Mouse (Mus musculus): ENCODE measurements around the gene Padi3.

Padi3 gene

GRCm38 (mm10) chr4:140810458-140811260 is at the start of gene Padi3:
Gene Padi3, minus strand, starts transcription at chr4:140810648.
- no peak for DNase-seq (ENCODE audit: low spot score)

DNA sequence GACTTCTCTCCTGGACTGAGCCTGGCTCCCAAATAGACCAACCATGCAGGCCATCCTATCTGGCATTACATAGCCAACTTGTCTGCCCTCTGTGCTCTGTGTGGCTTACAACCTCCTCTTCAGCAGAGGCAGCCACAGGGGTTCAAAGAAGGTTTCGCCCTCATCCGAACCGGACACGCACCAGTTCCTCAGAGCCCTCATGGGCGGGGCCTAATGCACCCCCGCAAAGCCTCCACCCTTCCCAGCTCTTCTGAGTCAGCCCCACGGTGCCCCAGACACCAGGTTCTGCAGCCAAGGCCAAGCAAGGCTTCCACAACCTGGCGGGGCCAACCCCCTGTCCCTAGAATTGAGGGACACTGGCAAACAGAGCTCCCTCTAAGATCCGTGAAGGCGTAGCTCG is 48.8 kb upstream of the Padi3 start:
- no peak for DNase-seq (ENCODE audit: low spot score)

DNA sequence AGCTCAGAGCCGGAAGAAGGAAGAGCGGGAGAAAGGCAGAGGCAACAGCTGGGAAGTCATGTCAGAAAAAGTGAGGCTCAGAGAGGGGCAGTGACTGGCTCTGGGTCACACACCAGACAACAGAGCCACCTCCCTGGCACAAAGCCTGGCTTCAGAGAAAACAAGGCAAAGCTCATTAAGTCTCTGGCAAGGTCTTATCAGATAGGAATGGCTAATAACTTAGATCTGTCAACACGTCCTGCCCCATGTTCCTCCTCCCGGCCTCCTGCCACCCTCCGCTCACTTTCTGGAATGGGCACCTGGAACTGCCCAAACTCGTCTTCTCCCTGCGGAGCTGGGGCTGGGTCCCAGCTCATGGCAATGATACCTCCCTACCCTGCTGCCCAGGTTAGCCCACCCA is 47.4 kb upstream of the Padi3 start:
- no peak for DNase-seq (ENCODE audit: low spot score)

DNA sequence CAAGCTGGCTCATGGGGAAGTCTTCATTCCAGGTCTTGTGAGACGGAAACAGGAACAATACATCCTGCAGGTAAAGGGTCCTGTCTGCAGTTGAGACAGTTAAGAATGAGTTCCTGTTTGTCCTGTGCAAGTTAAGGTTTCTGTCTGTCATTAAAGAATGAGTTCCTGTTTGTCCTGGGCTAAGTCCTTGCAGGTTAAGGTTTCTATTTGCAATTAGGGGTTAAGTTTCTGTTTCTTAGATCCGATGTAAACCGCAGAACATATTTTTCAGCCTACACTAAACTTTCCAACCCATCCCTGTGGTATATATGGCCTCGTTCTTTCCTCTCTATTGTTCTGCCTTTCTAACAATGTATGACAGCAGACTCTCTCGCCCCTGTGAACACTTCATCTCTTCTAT is 46.6 kb upstream of the Padi3 start:
- no peak for DNase-seq (ENCODE audit: low spot score)

DNA sequence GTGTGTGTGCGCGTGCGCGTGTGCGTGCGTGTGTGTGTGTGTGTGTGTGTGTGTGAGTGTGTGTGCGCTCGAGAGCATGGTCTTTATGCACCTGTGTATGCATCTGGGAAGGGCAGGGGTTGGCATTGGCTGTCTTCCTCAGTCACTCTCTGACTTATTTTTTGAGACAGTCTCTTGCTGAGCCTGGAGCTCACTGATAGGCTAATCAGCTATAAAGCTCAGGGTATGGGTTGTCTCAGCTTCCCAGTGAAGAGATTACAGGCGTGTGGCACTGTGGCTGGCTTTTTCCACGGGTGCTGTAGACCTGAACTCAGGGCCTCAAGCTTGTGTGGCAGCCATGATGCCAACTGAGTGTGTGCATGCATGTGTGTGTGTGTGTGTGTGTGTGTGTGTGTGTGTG is 44.7 kb upstream of the Padi3 start:
- no peak for DNase-seq (ENCODE audit: low spot score)

DNA sequence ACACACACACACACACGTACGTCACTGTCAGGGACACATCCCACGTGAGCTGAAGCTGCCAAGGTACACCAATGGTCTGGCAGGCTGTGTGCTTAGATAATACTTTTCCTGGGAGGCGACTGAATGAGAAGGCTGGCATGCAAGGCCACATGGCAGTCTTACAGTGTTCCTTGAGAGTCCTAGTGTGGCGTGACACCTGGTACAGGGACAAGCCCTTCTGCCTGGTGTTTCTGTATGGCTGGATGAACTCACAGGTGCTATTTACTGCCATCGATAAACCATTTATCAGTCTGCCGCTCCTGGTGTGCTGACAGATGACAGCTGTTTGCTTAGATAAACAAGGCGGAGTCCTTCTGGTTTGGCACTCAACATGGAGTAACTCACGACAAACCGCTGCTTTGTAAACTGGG is 44.0 kb upstream of the Padi3 start:
- peak; percentile 43 for DNase-seq (ENCODE audit: low spot score)

DNA sequence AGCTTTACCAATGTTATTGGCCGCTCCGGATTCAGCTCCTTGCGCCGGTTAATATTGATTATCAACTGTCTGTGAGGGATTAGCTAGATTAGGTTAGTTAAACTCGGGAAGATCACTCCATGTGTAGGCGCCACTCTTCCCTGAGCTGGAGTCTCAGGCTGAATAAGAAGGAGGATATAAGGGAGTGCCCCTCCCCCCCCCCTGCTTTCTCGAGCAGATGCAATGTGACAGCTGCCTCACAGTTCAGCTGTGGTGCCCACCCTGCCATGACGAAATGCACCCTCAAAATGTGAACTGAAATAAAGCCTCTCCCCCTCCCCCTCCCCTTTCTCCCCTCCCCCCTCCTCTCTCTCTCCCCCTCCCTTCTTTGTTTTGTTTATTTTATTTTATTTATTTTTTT is 43.2 kb upstream of the Padi3 start:
- no peak for DNase-seq (ENCODE audit: low spot score)

GRCm38 (mm10) chr4:140849310-140849709 is 38.9 kb upstream of the Padi3 start:
- no peak for DNase-seq (ENCODE audit: low spot score)

GRCm38 (mm10) chr4:140845666-140846065 is 35.2 kb upstream of the Padi3 start, which contains the start of gene Padi1:
Gene Padi1, minus strand, starts transcription at chr4:140845778.
- DNase-seq (ENCODE audit: low spot score): no peak

DNA sequence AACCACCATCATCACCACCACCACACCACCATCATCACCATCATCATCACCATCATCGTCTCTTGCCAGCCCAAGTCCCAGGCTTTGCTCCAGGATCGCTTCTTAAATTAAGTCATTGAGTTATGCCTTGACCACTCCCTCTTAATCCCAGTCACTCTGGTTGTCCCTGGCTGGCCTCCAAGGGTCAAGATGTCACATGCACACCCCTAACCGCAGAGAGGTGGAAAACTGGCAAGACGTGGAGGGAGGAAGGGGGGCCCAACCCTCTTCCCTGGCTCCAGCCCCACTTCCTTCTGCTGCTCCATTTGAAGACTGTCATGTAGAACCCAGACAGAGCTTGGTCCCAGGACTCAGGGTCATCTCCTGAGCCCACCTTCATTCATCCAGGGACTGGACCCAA is 34.5 kb upstream of the Padi3 start:
- no peak for DNase-seq (ENCODE audit: low spot score)

- no peak for DNase-seq (ENCODE audit: low spot score)
Measured at GRCm38 (mm10) chr4:140843670-140844280, 33.3 kb upstream of the Padi3 start.

DNA sequence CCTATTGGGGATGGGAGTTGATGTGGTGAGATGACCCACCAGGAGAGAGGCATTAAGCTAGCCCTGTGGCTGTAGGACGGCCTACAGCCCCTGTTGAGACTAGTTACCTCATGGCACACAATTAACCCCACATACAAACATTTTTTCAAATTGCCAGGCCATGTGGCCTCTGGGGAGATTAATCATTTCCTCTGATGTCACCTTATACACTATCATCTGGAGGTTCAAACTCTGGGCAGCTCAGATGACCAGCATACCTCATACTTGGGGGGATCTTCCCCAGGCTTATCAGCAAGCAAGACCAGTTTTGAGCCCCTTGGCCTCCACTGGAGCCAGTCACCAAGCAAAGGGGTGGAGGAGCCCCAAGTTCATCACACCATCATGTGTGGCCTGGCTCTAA is 32.5 kb upstream of the Padi3 start:
- DNase-seq (ENCODE audit: low spot score): no peak

DNA sequence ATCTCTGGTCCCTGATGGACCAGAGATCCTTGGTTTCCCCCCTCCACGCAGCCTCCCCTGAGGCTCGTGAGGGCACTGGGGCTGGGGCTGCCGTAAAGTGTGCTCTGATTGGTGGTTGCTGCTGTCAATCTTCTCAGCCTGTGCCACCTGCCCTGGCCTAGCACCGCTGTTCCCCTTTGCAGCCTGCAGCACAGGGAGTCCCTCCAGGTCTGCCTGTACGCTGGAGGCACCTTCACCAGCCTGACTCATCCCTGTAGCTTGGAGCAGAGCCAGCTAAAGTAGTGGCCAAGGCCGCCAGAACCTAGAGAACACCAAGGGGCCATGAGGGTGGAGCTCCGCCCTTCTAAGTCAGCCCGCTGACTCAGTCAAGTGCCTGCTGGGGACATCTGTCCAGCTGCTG is 27.4 kb upstream of the Padi3 start:
- no peak for DNase-seq (ENCODE audit: low spot score)

- no peak for DNase-seq (ENCODE audit: low spot score)
Measured at GRCm38 (mm10) chr4:140836208-140836866, 25.9 kb upstream of the Padi3 start.

DNA sequence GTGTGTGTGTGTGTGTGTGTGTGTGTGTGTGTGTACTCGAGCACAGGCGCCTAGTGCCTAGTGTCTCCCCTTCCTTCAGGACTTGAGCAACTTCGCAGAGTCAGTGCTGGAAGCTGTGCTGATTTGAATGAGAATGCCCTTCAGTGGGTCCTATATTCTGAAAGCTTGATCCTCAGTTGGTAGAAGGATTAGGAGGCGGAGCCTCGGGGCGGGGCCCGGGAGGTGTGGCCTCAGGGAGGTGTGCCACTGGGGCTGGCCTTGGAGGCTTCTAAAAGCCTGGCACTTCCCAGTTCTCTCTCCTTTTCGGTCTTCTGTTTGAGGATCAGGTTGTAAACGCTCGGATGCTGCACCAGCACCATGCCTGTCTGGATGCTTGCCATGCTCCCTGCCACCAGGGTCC is 25.2 kb upstream of the Padi3 start:
- no peak for DNase-seq (ENCODE audit: low spot score)

DNA sequence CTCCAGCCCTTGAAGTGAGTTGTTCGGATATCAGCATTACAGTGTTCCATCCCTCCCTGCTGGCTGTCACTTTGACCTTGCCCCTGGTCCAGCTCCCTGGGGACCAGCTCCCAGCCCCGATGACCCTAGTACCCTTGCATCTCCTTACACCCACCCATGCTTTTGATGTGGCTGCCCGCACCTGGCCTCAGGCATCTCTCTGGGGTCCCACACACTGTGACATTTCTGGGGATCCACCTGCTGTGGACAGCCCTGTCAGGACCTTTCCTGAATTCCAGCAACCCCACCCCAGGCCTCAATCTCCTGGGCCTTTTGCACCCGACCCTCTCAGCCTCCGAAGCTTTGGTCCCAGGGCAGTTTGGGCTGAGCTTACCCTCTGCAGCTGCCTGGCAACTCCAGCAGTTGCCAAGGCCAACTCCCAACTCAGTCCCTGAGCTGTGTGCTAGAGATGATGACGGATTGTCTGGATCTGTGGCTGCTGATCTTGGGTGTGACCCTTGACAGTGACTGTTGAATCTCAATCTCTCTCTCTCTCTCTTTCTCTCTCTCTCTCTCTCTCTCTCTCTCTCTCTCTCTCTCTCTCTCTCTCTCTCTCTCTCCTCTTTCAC is 24.0 kb upstream of the Padi3 start:
- no peak for DNase-seq (ENCODE audit: low spot score)

- DNase-seq (ENCODE audit: low spot score): no peak
Measured at GRCm38 (mm10) chr4:140832821-140833220, 22.4 kb upstream of the Padi3 start.

DNA sequence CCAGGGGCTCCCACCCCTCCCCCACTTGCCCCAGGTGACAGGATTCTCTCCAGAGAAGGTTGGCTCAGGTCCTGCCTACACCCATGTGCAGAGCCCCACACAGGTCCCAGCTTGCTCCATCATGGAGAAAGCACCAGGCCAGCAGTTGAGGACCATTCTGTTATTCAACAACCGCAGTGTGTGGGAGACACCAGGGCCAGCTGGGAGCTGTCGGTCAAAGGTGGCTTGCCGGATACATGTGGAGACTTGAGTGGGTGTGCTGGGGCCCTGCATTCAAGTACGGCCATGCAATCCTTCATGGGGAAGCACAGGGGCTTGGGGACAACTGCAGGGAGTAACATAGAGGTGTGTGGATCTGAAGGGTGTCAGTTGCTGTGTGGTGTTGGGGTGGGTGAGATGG is 21.4 kb upstream of the Padi3 start:
- no peak for DNase-seq (ENCODE audit: low spot score)

DNA sequence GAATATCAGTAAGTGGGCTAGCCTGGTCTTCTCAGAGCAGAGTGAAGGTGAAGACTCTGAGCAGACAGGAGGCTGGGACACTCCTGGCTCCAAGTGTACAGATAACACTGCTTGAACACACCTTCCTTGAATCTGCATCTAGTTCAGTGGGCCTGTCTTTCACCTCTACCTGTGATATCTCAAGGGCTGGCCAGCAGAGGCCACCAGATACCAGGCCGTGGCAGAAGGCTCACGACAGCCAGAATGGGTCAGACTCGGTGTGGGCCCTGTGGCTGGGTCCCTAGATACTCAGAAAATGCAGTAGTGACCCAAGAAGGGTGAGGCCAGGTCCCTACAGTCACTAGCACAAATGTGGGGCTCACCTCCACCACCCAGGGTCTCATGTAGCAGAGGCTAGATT is 16.8 kb upstream of the Padi3 start:
- no peak for DNase-seq (ENCODE audit: low spot score)

DNA sequence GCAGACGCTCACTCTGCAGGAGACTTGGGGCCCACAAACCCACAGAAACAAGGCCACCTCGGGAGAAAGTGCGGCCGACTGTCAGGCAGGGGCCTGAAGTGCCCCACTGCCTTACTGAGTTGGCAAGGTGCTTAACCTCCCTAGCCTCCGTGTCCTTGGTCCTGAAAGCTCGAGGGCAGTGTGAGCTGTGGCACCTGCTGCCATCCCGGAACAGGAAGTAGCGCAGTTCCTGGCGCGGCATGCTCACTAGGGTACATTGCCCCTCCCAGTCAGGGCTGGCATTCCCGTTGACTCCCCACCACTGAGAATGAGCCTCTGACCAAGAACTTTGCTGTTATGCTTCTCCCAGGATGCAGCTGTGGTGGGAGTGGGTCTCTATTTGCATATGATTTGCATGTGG is 15.5 kb upstream of the Padi3 start:
- DNase-seq (ENCODE audit: low spot score): no peak

GRCm38 (mm10) chr4:140821988-140822387 is 11.5 kb upstream of the Padi3 start:
- DNase-seq (ENCODE audit: low spot score): peak; percentile 30

GRCm38 (mm10) chr4:140817413-140817812 is 7.0 kb upstream of the Padi3 start:
- DNase-seq (ENCODE audit: low spot score): no peak
